Mouse (Mus musculus): ENCODE data around the gene Gm5475. TPM values are rescaled to one million over a fixed set of nuclear protein-coding genes. Genes with fewer than 3 reads are reported as not detected.

The Gm5475 gene
- polyA plus RNA-seq, 1 experiment from 2014 or later, result 0.10 TPM

Other genes with a start within 250 kb of the Gm5475 start
- gene Atf1, start 194.3 kb upstream of the Gm5475 start, polyA plus RNA-seq (2015; fragmentation: Nextera tagmentation; extraction: Ambion mirVana), result 14.8 and 17.7 TPM in 2 replicates
- not detected in 2 replicates for gene Tmprss12, start 141.3 kb upstream of the Gm5475 start, polyA plus RNA-seq (2015; fragmentation: Nextera tagmentation; extraction: Ambion mirVana)
- 4.6 and 5.1 TPM in 2 replicates for gene Mettl7a1, start 118.0 kb upstream of the Gm5475 start, polyA plus RNA-seq (2015; fragmentation: Nextera tagmentation; extraction: Ambion mirVana)
- 1.9 and 2.0 TPM in 2 replicates for gene Mettl7a3, start 87.2 kb upstream of the Gm5475 start, polyA plus RNA-seq (2015; fragmentation: Nextera tagmentation; extraction: Ambion mirVana)
- 2.3 and 2.6 TPM in 2 replicates for gene Methig1, start 69.0 kb upstream of the Gm5475 start, polyA plus RNA-seq (2015; fragmentation: Nextera tagmentation; extraction: Ambion mirVana)
- not detected in 2 replicates for gene Mettl7a2, start 68.9 kb upstream of the Gm5475 start, polyA plus RNA-seq (2015; fragmentation: Nextera tagmentation; extraction: Ambion mirVana)
- 3.1 and 3.2 TPM in 2 replicates for gene Higd1c, start 57.6 kb upstream of the Gm5475 start, polyA plus RNA-seq (2015; fragmentation: Nextera tagmentation; extraction: Ambion mirVana)
- gene Slc11a2, start 2.9 kb downstream of the Gm5475 start, polyA plus RNA-seq (2015; fragmentation: Nextera tagmentation; extraction: Ambion mirVana), result 22.3 and 23.4 TPM in 2 replicates
- 54.0 and 57.9 TPM in 2 replicates for gene Letmd1, start 46.9 kb downstream of the Gm5475 start, polyA plus RNA-seq (2015; fragmentation: Nextera tagmentation; extraction: Ambion mirVana)
- 39.1 and 43.8 TPM in 2 replicates for gene Csrnp2, start 73.3 kb downstream of the Gm5475 start, polyA plus RNA-seq (2015; fragmentation: Nextera tagmentation; extraction: Ambion mirVana)
- 35.4 and 36.8 TPM in 2 replicates for gene Tfcp2, start 129.9 kb downstream of the Gm5475 start, polyA plus RNA-seq (2015; fragmentation: Nextera tagmentation; extraction: Ambion mirVana)
- 38.8 and 41.6 TPM in 2 replicates for gene Pou6f1, start 177.8 kb downstream of the Gm5475 start, polyA plus RNA-seq (2015; fragmentation: Nextera tagmentation; extraction: Ambion mirVana)
- 161 and 162 TPM in 2 replicates for gene Dazap2, start 193.2 kb downstream of the Gm5475 start, polyA plus RNA-seq (2015; fragmentation: Nextera tagmentation; extraction: Ambion mirVana)
- 3.1 and 4.1 TPM in 2 replicates for gene Smagp, start 214.8 kb downstream of the Gm5475 start, polyA plus RNA-seq (2015; fragmentation: Nextera tagmentation; extraction: Ambion mirVana)
- 2.8 and 3.7 TPM in 2 replicates for gene Bin2, start 247.4 kb downstream of the Gm5475 start, polyA plus RNA-seq (2015; fragmentation: Nextera tagmentation; extraction: Ambion mirVana)

Measured in neural tube, embryonic 13.5 days (tissue).